Mouse (Mus musculus): ENCODE data around the gene Usp19. TPM values are rescaled to one million over a fixed set of nuclear protein-coding genes. Genes with fewer than 3 reads are reported as not detected.

Gene Usp19
- polyA plus RNA-seq, 1 experiment: 161 TPM

DNA sequence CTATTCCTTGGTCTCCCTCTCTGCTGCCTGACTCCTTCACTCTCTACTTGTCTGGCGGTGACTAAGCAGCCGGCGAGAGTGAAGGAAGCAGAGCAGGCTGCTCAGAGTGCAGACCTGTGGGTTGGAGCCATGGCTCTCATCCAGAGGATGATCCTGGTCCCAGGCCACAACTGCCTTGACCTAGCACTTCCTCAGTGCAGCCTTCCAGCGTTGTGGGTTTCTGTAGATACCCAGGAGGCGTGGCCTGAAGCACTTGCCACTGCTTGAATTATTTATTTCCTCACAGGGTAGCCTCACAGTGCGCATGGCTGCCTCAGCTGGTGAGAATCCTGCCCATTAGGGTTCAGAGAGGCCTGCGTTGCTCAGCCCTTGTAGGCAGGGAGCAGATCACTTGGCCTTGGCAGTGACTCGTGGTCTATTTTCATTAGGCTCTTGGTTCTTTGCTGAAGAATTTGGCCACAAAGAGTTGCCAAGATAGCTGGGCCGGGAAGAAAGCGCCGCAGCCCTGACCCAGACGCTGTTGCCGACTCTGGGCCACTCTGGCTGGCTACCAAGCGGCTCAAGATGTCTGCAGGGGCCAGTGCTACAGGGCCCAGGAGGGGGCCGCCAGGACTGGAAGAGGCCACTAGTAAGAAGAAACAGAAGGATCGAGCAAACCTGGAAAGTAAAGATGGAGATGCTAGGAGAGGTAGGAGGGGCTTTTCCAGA is 1.8 kb downstream of the Usp19 start:
- TF ChIP-seq POLR2A (IDR thresholded peaks at IDR 0.05; ENCODE audit: borderline replicate concordance, extremely low read depth, low read depth, low read length): no peak
- no peak for TF ChIP-seq CTCF (IDR thresholded peaks at IDR 0.05; ENCODE audit: insufficient read depth, low read length)

GRCm38 (mm10) chr9:108493246-108493645 is 2.8 kb downstream of the Usp19 start:
- 94% methylated on average over 8 of the region's 8 CpGs for WGBS
- TF ChIP-seq POLR2A (IDR thresholded peaks at IDR 0.05; ENCODE audit: borderline replicate concordance, extremely low read depth, low read depth, low read length): no peak
- no peak for TF ChIP-seq CTCF (IDR thresholded peaks at IDR 0.05; ENCODE audit: insufficient read depth, low read length)
- H3K4me3 ChIP-seq (replicated peaks; ENCODE audit: extremely low read depth, low read depth, low read length): no peak overlapping the region
- no peak for DNase-seq
- H3K4me1 ChIP-seq (ENCODE audit: control insufficient read depth, insufficient read depth, low read length): peaks cover 7% of the 10 kb centered on the region

More for the DNA sequence above, 1.8 kb downstream of the Usp19 start:
- Histone ChIP-seq H3K4me3 (replicated peaks; ENCODE audit: extremely low read depth, low read depth, low read length) (no peak overlapping the region), H3K4me1 (ENCODE audit: control insufficient read depth, insufficient read depth, low read length) (peaks cover 7% of the 10 kb centered on the region)
- WGBS: 56% methylated on average over 16 of the region's 16 CpGs
- no peak for DNase-seq

- Histone ChIP-seq H3K4me3 (replicated peaks; ENCODE audit: extremely low read depth, low read depth, low read length) (no peak overlapping the region), H3K4me1 (ENCODE audit: control insufficient read depth, insufficient read depth, low read length) (peaks cover 7% of the 10 kb centered on the region)
- DNase-seq: no peak
- TF ChIP-seq CTCF (IDR thresholded peaks at IDR 0.05; ENCODE audit: insufficient read depth, low read length): no peak
- no peak for TF ChIP-seq POLR2A (IDR thresholded peaks at IDR 0.05; ENCODE audit: borderline replicate concordance, extremely low read depth, low read depth, low read length)
- 95% methylated on average over 19 of the region's 19 CpGs for WGBS
These were observed 3.9 kb downstream of the Usp19 start for GRCm38 (mm10) chr9:108494146-108494825.

- 80% methylated on average over 10 of the region's 10 CpGs for WGBS
- TF ChIP-seq POLR2A (IDR thresholded peaks at IDR 0.05; ENCODE audit: borderline replicate concordance, extremely low read depth, low read depth, low read length) (no peak), CTCF (IDR thresholded peaks at IDR 0.05; ENCODE audit: insufficient read depth, low read length) (no peak)
- Histone ChIP-seq H3K4me3 (replicated peaks; ENCODE audit: extremely low read depth, low read depth, low read length) (no peak overlapping the region), H3K4me1 (ENCODE audit: control insufficient read depth, insufficient read depth, low read length) (peaks cover 7% of the 10 kb centered on the region)
- DNase-seq: no peak
These were observed 4.5 kb downstream of the Usp19 start for GRCm38 (mm10) chr9:108494905-108495304.

DNA sequence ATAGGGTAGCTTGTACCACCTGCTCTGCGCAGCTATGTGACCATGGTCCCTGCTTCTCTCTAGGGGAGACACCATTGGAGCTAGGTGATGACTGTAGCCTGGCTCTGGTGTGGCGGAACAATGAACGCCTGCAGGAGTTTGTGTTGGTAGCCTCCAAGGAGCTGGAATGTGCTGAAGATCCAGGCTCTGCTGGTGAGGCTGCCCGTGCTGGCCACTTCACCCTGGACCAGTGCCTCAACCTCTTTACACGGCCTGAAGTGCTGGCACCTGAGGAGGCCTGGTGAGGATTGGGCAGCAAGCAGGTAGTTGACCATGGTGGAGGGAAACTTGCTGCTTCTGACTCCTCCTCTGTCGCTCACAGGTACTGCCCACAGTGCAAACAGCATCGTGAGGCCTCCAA is 8.8 kb downstream of the Usp19 start:
- WGBS: 90% methylated on average over 7 of the region's 7 CpGs
- no peaks in the 10 kb centered on the region for H3K4me1 ChIP-seq (ENCODE audit: control insufficient read depth, insufficient read depth, low read length)
- no peak for DNase-seq
- H3K4me3 ChIP-seq (replicated peaks; ENCODE audit: extremely low read depth, low read depth, low read length): no peak overlapping the region
- no peak for TF ChIP-seq POLR2A (IDR thresholded peaks at IDR 0.05; ENCODE audit: borderline replicate concordance, extremely low read depth, low read depth, low read length)
- TF ChIP-seq CTCF (IDR thresholded peaks at IDR 0.05; ENCODE audit: insufficient read depth, low read length): no peak

- 92% methylated on average over 15 of the region's 15 CpGs for WGBS
- no peak for TF ChIP-seq CTCF (IDR thresholded peaks at IDR 0.05; ENCODE audit: insufficient read depth, low read length)
- no peak for TF ChIP-seq POLR2A (IDR thresholded peaks at IDR 0.05; ENCODE audit: borderline replicate concordance, extremely low read depth, low read depth, low read length)
- Histone ChIP-seq H3K4me3 (replicated peaks; ENCODE audit: extremely low read depth, low read depth, low read length) (no peak overlapping the region), H3K4me1 (ENCODE audit: control insufficient read depth, insufficient read depth, low read length) (no peaks in the 10 kb centered on the region)
- DNase-seq: no peak
These were observed 9.5 kb downstream of the Usp19 start for GRCm38 (mm10) chr9:108499943-108500342.

GRCm38 (mm10) chr9:108506901-108507300 is 16.5 kb downstream of the Usp19 start:
- Histone ChIP-seq H3K4me1 (ENCODE audit: control insufficient read depth, insufficient read depth, low read length) (peaks cover 5% of the 10 kb centered on the region; the same call in 1 of the 2 replicates), H3K4me3 (replicated peaks; ENCODE audit: extremely low read depth, low read depth, low read length) (peak overlapping the region; percentile 3)
- 88% methylated on average over 7 of the region's 7 CpGs for WGBS
- TF ChIP-seq CTCF (IDR thresholded peaks at IDR 0.05; ENCODE audit: insufficient read depth, low read length) (no peak), POLR2A (IDR thresholded peaks at IDR 0.05; ENCODE audit: borderline replicate concordance, extremely low read depth, low read depth, low read length) (no peak)
- DNase-seq: no peak

DNA sequence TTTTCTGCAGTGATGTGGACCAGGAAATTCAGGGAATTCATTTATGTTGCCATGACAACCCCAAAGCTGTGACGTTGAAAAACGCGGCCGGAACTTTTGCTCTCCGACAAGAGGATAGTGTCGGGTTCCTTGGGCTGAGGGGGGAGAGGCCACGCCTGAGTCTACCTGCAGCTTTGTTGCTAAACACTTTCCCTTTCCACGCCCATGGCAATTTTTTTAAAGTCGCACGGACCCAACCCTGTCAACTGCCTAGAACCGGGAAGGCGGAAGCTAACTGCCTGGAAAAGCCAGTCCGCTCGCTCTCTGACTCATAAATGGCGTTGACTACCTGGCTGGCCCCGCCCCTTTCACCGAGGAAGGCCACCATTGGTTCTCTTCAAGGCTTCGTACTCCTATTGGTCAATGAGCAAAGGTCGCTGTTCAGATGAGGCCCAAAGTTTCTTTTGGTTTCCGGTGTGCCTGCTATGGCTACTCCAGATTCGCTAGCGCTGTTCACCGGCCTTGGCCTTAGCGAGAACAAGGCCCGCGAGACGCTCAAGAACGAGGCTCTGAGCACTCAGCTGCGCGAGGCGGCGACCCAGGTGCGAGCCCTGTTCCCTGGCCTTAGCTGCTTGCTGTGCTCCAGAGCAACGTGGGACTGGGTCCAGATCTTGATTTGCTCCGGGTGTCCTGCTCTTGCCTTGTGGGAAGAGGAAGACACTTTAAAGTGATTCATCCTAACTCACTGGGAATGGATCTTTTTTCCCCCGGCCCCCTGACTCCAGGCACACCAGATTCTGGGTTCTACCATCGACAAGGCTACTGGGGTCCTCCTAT is 17.4 kb downstream of the Usp19 start, which contains the start of gene Qars:
Gene Qars, plus strand, starts transcription at position 88 of the 816 bp plus-strand sequence.
- DNase-seq: peak; percentile 91
- H3K4me3 ChIP-seq (replicated peaks; ENCODE audit: extremely low read depth, low read depth, low read length): peak within 1 kb of the TSS; percentile 71
- peaks cover 5% of the 10 kb centered on the region; the same call in 1 of the 2 replicates for H3K4me1 ChIP-seq (ENCODE audit: control insufficient read depth, insufficient read depth, low read length)
- 1% methylated on average over 37 of the region's 37 CpGs for WGBS
- TF ChIP-seq CTCF (IDR thresholded peaks at IDR 0.05; ENCODE audit: insufficient read depth, low read length) (no peak), POLR2A (IDR thresholded peaks at IDR 0.05; ENCODE audit: borderline replicate concordance, extremely low read depth, low read depth, low read length) (peak; percentile 76; the same call in 1 of the 2 replicates)

GRCm38 (mm10) chr9:108508776-108509175 is 18.4 kb downstream of the Usp19 start:
- no peak for DNase-seq
- WGBS: 88% methylated on average over 7 of the region's 7 CpGs
- Histone ChIP-seq H3K4me3 (replicated peaks; ENCODE audit: extremely low read depth, low read depth, low read length) (no peak overlapping the region), H3K4me1 (ENCODE audit: control insufficient read depth, insufficient read depth, low read length) (peaks cover 5% of the 10 kb centered on the region; the same call in 1 of the 2 replicates)
- TF ChIP-seq CTCF (IDR thresholded peaks at IDR 0.05; ENCODE audit: insufficient read depth, low read length): no peak
- TF ChIP-seq POLR2A (IDR thresholded peaks at IDR 0.05; ENCODE audit: borderline replicate concordance, extremely low read depth, low read depth, low read length): no peak

Data from lung, adult 2 months (tissue).